Mouse (Mus musculus) left cerebral cortex, postnatal 36 days (tissue): ENCODE data around the gene Galk1. TPM values are rescaled to one million over a fixed set of nuclear protein-coding genes. Genes with fewer than 3 reads are reported as not detected.

Experiments used
- DNase-seq, 2 experiments: peaks; one replicate each; pipeline ENCODE4 v3.0.0; 2021 to 2022; ENCODE audit warnings: low spot score in 2 of 2, mixed read lengths in 1 of 2
- intact Hi-C: fragments of 180-260 bp; cut with DNase I; formaldehyde crosslinking; loops from one replicate; pipeline ENCODE4 v1.15.1; 2025
- total RNA-seq, 2 experiments: library from RNA; stranded (reverse); gene quantifications; 2 replicates each; pipeline ENCODE4 v1.2.3; 2021

Galk1 gene
- total RNA-seq = 10 to 100 TPM; 15.8 to 18.6 TPM

- DNase-seq = peak; percentile 78 to 84
- intact Hi-C loops = no loop called here
These were observed at the start of gene Galk1 for GRCm38 (mm10) chr11:116012262-116012947. Gene Galk1 (minus strand): TSS chr11:116012719.

DNA sequence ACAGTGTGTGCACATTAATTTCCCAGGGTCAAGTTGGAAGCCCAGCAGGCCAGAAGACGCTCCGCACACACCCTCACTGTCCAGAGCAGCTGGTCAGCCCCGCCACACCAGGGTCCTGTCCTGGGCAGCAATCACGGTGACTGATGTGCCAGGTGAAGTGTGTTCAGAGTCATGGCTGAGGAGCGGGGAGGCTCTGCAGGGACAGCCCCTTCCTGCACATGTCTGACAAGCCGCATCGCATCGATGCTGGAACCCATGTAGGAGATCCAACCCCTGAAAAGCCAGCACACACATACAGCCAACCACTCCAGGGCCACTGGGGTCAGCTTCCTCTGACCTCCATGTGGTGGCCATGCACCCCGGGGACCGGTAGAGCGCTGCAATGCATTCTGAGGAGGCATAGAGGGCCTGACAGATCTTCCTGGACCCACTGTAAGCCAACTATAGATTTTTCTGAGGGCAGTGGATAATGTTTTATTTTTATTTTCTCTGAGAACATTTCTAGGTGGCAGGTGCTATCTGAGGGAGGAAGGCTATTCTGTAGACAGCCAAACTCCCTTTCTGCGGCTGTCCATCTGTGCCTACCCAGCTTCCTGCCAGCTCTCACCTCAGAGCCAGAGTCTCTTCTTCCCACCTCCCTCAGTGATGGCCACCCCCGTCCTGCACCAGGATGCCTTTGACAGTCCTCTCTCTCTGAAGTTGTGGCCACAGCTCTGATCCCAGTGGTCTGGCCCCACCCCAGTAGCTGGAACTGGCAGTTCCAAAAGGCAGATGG is 49.3 kb upstream of the Galk1 start:
- intact Hi-C loops = no loop called here
- DNase-seq = peak; percentile 65 to 78

- DNase-seq = no peak
- intact Hi-C loops = no loop called here
These were observed 48.1 kb upstream of the Galk1 start for GRCm38 (mm10) chr11:116060596-116060995.

DNA sequence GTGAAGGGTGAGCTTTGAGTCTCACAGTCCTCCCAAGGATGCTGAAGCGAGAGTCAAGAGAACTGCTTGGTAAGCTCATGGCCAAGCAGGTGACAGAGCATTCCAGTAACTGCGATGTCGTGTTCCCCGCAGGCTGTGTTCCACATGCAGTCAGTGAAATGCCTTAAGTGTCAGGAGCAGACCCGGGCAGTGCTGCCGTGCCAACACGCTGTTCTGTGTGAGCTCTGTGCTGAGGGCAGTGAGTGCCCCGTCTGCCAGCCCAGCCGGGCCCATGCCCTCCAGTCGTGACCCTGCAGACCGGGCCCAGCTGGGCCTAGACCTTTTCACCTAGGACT is 47.1 kb upstream of the Galk1 start:
- DNase-seq = no peak
- intact Hi-C loops = no loop called here

DNA sequence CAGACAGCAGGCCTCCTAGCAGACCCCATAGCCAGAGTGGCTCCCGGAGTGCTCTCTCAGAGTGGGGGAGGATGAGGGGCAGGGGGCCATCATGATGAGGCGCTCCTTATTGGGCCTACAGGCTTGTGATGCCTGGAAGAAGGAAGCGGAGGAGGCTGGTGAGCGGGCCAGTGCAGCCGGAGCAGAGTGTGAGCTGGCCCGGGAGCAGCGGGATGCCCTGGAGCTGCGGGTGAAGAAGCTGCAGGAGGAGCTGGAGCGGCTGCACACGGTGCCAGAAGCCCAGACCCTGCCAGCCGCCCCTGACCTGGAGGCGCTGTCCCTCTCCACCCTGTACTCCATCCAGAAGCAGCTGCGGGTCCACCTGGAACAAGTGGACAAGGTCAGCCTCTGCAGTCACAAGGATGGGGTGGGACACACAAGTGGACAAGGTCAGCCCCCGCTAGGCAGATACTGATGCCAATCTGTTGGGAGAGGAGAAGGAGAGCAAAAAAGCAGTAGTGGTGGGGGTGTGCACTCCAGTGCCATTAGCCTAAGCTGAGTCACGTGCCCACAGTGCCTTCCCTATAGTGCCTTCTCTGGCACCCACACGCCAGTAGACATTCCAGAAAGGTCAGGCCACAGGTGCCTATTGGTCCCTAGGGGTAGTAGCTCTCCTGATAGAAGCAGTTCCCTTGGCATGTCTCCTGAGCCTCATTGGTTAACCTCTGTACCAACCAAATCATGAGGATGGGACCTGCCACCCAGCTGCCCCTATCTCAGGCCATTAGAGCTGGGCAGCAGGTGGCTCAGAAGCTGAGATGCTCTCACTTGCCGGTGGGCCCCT is 46.6 kb upstream of the Galk1 start:
- no peak for DNase-seq
- intact Hi-C loops = no loop called here

DNA sequence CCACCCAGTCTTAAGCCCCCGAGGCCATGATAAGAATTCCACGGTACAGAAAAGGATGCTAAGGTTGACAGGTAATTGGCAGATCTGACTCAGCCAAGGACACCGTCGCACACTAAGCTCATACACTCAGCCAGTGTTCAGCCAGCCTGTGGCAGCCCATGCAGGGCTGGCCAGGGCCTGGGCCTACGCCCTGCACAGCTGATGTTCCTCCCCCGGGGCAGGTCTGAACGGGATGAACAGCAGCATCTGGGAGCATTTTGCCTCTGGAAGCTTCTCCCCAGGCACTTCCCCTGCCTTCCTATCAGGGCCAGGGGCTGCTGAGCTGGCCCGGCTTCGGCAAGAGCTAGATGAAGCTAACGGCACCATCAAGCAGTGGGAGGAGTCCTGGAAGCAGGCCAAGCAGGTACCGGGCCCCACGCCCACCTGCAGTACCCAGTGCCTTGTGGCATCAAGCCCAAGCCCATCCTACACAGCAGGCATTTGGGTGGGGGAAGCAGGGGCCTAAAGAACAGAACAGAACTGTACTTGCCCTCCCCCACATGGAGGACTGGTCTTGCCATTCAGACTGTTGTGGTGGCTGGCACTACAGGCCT is 45.6 kb upstream of the Galk1 start:
- DNase-seq = peak; percentile 72
- intact Hi-C loops = no loop called here

GRCm38 (mm10) chr11:116057237-116057881 is 44.8 kb upstream of the Galk1 start:
- no peak for DNase-seq
- intact Hi-C loops = no loop called here

- no peak for DNase-seq
- intact Hi-C loops = no loop called here
These were observed 43.4 kb upstream of the Galk1 start for GRCm38 (mm10) chr11:116055873-116056272.

DNA sequence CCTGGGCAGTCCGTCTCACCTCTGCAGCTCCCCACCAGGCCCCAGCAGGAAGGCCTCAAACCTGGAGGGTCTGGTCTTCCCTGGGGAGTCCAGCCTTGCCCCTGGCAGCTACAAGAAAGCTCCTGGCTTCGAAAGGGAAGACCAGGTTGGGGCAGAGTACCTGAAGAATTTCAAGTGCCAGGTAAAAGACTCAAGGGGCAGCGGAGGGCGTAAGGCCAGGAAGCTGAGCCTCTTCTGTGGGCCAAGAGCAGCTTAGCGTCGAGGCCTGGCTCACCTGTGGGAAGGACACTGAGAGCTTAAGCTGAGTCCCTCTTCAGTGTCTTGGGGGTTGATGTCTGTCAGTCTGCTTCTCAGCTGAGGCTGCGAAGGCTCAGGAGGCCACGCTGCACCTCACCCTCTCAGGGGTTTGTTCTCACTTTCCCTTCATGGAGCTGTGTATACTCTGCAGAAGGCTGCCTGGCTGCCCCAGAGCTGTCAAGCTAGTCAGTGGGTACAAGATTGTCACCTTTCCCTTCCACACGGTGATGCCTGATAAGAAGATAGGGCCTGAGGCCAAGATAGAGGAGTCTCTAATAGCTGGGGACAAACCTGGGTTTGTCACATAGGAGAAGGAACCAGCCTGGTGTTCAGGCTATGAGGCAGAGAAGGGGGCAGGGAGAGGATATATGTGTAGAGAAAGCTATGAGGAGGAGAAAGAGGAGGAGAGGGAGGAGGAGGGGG is 41.2 kb upstream of the Galk1 start:
- no peak for DNase-seq
- intact Hi-C loops = no loop called here

- no peak for DNase-seq
- intact Hi-C loops = no loop called here
These were observed 37.7 kb upstream of the Galk1 start for GRCm38 (mm10) chr11:116050196-116050595.

- intact Hi-C loops = no loop called here
- DNase-seq = no peak
These were observed 37.1 kb upstream of the Galk1 start for GRCm38 (mm10) chr11:116049610-116050009.

GRCm38 (mm10) chr11:116045173-116045572 is 32.7 kb upstream of the Galk1 start:
- DNase-seq = no peak
- intact Hi-C loops = no loop called here

GRCm38 (mm10) chr11:116043286-116043685 is 30.8 kb upstream of the Galk1 start:
- DNase-seq = no peak
- intact Hi-C loops = no loop called here

DNA sequence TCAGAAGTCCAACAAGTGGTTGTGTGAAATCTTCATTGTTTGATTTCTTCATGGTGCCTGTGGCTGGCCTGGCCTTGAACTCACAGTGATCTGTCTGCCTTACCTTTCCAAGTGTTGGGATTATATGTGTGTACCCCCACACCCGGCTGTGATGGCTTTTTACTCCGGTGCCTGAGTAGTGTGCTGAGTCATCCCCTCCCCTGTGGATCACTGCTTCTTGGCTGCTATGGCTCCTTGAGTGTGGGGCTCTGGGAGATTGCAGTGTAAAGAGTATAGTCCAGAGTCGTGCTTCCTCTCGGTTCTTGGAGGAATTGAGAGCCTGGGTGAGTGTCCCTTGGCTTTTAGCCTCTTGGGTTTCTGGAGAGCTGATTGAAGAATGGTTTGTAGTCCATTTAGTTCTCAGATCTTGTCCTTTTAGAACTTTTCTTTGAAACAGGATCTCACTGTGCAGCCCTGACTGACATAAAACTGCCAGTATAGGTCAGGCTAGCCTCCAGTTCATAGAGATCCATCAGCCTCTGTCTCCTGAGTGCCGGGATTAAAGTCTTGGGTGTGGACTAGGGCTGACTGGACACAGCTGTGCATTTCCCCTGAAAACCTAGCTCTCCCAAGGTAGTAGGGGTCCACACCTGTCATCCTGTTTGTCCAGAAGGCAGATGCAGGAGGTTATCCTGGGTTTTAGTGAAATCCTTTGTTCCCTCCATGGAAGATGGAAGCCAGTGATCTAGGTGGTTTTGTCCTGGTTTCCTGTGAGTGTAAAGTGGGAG is 30.0 kb upstream of the Galk1 start:
- no peak for DNase-seq
- intact Hi-C loops = no loop called here

DNA sequence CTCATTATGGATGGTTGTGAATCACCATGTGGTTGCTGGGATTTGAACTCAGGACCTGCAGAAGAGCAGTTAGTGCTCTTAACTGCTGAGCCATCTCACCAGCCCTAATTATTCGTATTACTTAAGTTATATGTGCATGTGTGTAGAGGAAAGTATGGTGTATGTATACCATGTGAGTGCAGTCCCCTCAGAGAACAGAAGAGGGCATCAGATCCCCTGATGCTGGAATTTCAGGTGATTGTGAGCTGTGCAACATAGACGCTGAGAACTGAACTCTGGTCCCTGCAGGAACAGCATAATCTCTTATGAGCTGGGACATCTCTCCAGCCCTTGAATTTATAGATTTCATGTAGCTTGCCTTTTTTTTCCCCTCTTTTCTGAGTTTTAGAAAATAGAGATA is 29.3 kb upstream of the Galk1 start:
- intact Hi-C loops = no loop called here
- no peak for DNase-seq

GRCm38 (mm10) chr11:116040593-116040992 is 28.1 kb upstream of the Galk1 start:
- intact Hi-C loops = no loop called here

DNA sequence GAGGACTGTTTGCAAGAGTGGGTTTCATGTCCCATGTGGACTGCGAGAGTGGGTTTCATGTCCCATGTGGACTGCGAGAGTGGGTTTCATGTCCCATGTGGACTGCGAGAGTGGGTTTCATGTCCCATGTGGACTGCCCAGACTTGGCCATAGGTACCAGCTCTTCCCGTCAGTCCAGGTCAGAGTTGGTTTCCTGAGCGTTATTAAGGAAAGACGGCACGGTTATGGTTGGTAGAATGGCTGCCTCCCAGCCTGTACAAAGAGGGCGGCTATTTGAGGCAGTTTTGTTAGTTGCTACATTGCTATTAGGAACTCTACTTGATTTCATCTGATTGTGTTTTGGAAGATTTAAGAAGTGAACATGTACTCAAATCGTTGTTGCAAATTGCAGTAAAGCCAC is 25.3 kb upstream of the Galk1 start:
- no peak for DNase-seq
- intact Hi-C loops = no loop called here

More at GRCm38 (mm10) chr11:116040593-116040992, 28.1 kb upstream of the Galk1 start:
- DNase-seq = no peak

DNA sequence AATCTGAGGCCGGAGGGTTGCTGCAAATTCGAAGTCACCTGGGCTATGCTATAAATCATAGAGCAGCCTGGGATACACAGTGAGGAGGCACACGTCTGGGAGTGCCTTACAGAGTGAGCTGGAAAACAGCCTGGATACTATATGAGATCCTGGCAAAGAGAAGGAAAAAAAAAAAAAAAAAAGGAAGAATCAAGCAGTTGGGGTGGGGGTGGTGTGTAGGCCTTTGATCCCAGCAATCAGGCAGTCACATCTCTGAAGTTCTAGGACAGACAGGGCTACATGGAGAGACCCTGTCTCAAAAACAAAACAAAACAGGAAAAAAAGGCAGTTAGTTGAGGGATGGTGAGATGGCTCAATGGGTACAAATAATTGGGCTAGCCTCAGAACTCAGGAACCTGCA is 24.2 kb upstream of the Galk1 start:
- intact Hi-C loops = no loop called here
- no peak for DNase-seq
